Mouse (Mus musculus) hindlimb bud, embryonic 11.5 days (tissue): ENCODE results near the gene Tepsin.

Experiments used
- DNase-seq: peaks from one replicate; pipeline ENCODE4 v3.0.0-alpha.2; 2012; ENCODE audit warnings: low read depth, low spot score; ENCODE audit errors: extremely low spot score

The Tepsin gene

GRCm38 (mm10) chr11:120065291-120065690, 33.2 kb downstream of the Tepsin start:
- DNase-seq = no peak

GRCm38 (mm10) chr11:120064668-120065040, 33.9 kb downstream of the Tepsin start:
- no peak for DNase-seq

DNA sequence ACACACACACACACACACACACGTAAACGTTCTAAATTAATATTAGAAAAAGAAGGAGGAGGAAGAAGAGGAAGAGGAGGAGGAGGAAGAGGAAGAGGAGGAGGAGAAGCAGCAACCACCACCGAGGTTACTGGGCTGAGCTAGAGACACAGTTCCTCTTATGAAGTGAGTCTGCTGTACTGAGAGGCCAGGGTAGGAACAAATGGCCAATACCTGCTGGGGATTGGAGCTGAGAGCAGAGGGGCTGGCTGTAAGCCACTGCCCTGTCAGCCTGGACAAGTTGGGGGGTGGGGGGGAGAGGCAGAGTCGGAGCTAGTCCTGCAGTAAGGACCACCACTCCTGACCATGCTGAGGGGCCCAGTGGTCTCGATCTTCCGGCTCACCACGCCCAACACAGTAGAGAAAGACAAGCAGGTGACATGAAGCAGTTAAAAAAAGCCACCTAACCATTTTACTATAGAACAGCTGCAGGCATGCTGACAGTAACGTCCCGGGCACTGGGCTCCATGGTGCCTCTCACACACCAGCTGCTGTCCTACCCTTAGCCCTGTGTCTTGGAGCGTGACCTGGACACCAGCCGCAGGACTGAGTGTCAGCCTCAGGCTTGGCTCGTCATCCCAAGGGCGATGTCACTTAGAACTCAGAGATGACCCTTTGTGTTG, 34.4 kb downstream of the Tepsin start:
- no peak for DNase-seq

DNA sequence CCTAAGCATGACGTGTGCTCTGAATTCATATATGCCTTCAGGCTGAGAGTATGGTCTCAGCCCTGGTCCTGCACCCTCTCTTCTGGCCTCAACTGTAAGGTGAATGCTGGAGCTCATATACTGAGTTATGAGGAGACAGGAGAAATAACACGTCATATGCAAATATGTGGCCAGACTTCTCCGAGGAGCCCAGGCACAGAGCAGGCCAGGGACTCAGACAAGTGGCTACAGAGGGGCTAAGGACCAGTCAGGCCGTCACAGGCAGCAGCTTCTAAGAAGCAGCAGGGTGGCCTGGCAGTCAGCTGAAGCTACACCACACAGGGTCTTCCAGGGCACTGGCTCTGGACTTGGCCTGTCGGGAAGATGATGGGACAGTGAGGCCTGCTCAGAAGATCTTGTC, 35.2 kb downstream of the Tepsin start:
- no peak for DNase-seq

GRCm38 (mm10) chr11:120060634-120061033, 37.9 kb downstream of the Tepsin start:
- DNase-seq = no peak

DNA sequence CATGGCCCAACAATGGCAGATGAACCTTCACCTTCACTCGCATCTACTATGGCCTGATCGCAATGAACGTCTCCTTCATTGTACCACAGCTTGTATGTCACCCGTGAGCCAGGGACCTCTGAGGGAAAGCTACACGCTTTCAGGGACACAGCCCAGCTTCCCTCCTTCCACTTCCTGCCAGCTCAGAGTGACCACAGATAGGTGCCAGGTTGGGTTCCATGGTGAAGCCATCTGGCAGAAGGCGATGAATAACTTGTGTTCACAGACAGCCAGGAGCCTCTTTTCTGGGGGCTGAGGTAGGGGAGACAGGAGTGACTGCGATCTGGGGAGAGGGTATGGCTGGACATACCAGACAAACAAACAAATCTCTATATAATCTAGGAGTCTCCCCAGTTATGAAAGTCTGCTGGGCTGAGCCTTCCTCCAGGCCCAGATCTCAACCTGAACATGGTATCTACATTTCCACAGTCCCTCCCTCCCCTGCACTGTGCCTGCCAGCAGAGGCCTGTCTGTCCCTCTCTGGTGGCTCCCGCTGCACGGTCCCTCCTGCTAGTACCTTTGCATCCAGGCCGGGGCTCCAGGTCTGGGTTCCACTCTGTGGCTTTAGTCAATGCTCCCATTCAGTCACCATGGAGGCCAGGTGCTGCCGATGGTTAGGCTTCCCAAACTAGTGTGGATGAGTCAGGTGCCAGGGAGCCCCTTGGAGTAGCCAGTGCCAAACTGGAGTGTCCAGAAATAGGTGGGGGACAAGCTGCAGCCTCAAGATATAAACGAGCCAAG, 42.4 kb downstream of the Tepsin start:
- no peak for DNase-seq

- no peak for DNase-seq
Measured at GRCm38 (mm10) chr11:120053846-120054245, 44.7 kb downstream of the Tepsin start.

DNA sequence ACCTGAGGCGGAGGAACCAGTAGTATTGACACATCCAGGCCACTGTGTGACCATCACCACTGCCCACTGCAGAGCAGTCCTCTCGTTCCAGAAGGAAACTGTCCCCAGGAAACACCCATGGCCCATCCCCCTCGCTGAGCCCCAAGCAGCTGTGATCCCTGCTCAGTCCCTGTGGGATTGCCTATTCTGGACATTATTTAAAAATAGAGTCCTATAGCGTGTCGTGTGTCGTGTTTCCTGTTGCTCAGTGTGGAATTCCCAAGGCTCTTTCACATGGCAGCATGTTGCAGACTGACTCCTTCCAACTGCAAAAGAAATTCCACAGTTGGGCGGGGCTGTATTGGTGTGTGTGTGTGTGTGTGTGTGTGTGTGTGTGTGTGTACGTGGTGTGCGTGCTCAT, 46.3 kb downstream of the Tepsin start:
- DNase-seq = no peak

DNA sequence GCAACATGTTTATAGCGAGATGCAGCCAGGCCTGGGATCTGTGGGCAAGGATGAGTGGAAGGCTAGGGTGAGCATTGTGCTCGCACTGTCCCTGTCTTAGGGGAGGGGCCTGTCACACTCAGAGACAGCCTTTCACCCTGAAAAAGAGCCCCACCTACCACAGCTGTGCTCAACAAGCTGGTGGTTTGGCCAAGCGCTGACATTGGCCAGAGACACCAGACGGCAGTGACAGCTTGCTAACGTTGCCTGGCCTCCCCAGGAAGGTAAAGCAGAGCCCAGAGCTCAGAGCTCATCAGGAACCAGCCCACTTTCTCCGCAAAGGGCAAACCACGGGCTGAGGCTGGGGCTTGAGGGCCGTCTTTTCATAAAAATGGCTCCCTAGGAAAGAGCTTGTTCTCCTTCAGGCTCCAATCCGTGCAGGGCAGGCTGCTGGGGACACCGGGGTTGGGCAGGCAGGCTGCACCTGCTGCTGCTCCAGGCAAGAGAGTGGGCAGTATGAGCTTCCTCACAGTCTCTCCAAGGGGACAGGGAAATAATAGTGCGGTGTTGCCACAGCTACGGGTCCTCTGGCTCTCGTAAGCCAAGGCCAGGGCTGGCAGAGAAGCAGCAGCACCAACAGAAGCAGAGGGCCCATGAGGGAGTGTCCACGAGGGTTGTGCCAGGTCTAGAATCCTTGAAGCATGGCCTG, 47.3 kb downstream of the Tepsin start:
- DNase-seq = no peak

- no peak for DNase-seq
Measured at GRCm38 (mm10) chr11:120049067-120049466, 49.5 kb downstream of the Tepsin start.

GRCm38 (mm10) chr11:120048252-120048556, 50.3 kb downstream of the Tepsin start:
- DNase-seq = no peak

- DNase-seq = no peak
Measured at GRCm38 (mm10) chr11:120047531-120048251, 50.8 kb downstream of the Tepsin start.

DNA sequence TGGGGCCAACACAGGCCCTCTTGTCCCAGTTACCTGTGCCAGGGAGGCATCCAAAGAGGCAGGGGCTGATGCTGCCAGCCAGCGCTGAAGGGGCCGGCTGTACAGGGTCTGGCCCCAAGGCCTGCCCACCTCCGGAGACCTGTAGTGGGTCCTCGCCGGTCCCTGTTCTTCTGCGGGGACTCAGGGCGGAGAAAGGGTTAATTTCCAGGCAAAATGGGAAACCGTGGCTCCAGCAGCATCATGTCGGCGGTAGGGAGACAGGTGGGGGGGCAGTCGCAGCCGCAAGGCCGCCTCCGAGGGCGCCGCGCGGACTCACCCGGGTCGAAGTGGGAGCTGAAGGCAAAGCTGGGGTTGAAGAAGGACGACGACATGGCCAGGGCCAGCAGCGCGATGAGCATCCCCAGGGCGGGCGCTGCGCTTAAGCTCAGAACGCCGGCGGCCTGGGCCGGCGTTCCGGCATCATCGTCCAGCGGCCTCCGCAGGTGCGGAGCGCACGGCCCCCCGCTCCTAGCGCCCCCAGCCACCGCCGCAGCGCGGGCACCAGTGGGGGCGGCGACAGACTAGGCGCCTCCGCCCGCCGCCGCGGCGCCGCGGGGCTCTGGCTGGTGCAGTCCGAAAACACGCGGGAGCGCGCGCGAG, 51.9 kb downstream of the Tepsin start, which contains the start of gene Aatk:
TSS of gene Aatk (minus strand) at position 615 of the 639 bp plus-strand sequence.
- DNase-seq = no peak

- DNase-seq = no peak
Measured at GRCm38 (mm10) chr11:120045839-120046552, 52.5 kb downstream of the Tepsin start.

DNA sequence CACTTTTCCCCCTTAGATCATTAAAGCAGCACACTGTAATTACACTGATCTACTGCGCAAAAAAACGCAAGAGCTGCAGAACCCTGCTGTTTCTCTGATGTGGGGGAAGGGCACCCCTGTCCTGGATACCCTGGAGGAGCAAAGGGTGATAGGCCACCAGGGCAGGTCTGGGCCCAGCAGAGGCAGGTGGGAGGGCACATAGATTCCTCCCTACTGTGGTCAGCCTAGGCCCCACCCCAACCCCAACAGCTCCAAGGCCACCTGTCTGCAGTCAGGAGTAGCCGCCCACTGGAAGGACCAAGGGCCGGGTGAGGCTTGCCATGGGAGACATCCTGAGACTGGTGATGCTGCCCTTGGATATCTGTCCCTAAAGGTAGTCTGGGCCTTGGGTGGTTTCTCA, 53.2 kb downstream of the Tepsin start:
- DNase-seq = no peak

GRCm38 (mm10) chr11:120042141-120042838, 56.2 kb downstream of the Tepsin start:
- DNase-seq = no peak

GRCm38 (mm10) chr11:120041191-120042123, 57.1 kb downstream of the Tepsin start:
- DNase-seq = no peak
